Mouse (Mus musculus): ENCODE data around the gene Gaa. TPM values are rescaled to one million over a fixed set of nuclear protein-coding genes. Genes with fewer than 3 reads are reported as not detected.

Gene Gaa
- total RNA-seq, 2 experiments from 2014 or later, result 5.5 to 10.6 TPM

- peak; percentile 95 for ATAC-seq (replicated peaks; ENCODE audit: low FRiP score, poor library complexity, severe bottlenecking)
These were observed 31.9 kb downstream of the Gaa start, which contains the start of gene Eif4a3 for GRCm38 (mm10) chr11:119299391-119300245. Eif4a3 (minus strand) TSS chr11:119300089.

GRCm38 (mm10) chr11:119300246-119300935 is 32.7 kb downstream of the Gaa start:
- ATAC-seq (replicated peaks; ENCODE audit: low FRiP score, poor library complexity, severe bottlenecking), result peak; percentile 78

GRCm38 (mm10) chr11:119300986-119301385 is 33.3 kb downstream of the Gaa start:
- ATAC-seq (replicated peaks; ENCODE audit: low FRiP score, poor library complexity, severe bottlenecking), result no peak

- ATAC-seq (replicated peaks; ENCODE audit: low FRiP score, poor library complexity, severe bottlenecking), result peak; percentile 54; the same call in 1 of the 2 replicates
These were observed 37.4 kb downstream of the Gaa start for GRCm38 (mm10) chr11:119304904-119305712.

- ATAC-seq (replicated peaks; ENCODE audit: low FRiP score, poor library complexity, severe bottlenecking), result no peak
These were observed 39.3 kb downstream of the Gaa start for GRCm38 (mm10) chr11:119306762-119307657.

DNA sequence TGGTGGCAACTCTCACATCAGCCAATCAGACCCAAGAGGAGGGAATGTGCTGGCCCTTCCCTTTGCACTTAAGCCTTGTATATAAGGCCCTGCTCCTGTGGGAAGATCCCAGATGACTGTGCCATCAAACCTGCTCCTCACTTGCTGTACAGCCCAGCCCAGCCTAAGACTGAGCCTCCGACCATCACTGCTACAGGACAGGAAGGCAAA is 39.9 kb downstream of the Gaa start, which contains the start of gene Card14:
Card14 (plus strand) TSS at position 111 of the 210 bp plus-strand sequence.
- no peak for ATAC-seq (replicated peaks; ENCODE audit: low FRiP score, poor library complexity, severe bottlenecking)

GRCm38 (mm10) chr11:119307916-119308315 is 40.2 kb downstream of the Gaa start:
- no peak for ATAC-seq (replicated peaks; ENCODE audit: low FRiP score, poor library complexity, severe bottlenecking)

GRCm38 (mm10) chr11:119310621-119311020 is 42.9 kb downstream of the Gaa start:
- no peak for ATAC-seq (replicated peaks; ENCODE audit: low FRiP score, poor library complexity, severe bottlenecking)

DNA sequence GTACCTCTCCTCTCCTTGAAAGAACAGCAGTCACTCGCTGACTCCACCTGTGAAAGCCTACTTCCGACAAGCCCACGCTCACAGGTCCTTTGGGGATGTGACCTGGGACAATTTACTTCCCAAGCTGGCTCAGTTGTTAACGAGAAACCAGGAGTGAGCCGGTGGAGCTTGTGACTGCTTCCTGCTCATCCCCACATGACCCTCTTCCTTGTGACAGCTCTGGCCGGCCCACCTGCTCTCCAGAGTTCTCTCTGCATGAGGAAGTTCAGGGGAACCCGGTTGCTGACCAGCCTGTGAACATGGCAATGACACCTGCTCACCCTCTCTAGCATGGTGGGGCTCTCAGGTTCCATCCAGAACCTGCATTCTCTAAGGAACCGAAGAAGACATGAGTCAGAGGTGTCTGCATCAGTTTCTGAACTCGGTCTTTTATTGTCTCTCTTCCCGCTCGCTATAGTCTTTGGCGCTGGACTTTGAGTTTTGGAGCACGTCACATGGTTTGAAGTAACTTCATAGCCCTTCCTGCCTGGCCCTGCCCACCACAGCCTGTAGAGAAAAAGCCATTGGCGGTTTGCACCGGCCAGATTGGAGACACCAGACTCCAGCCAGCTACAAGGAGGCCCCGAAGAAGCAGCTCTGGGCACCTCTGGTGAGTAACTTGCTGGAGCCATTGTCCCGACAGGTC is 46.7 kb downstream of the Gaa start:
- ATAC-seq (replicated peaks; ENCODE audit: low FRiP score, poor library complexity, severe bottlenecking), result no peak

DNA sequence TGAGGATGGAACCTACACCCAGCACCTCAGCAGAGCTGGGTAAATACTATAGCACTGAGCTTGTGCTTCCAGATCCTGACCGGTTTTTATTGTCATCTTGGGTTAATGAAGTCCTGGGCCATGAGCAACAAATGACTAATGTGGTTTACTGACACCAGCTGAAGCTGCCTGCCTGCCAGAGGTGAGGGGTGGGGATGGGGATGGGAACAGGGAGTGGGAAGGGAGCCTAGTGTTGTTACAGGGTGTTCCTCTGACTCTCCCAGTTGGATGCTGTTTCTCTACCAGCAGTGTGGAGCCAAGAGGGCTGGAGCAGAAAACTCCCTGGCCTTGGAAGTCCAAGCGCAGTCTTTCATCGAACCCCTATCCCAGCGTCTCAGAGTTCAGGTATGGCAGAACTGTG is 49.0 kb downstream of the Gaa start:
- ATAC-seq (replicated peaks; ENCODE audit: low FRiP score, poor library complexity, severe bottlenecking), result no peak

GRCm38 (mm10) chr11:119322521-119322920 is 54.8 kb downstream of the Gaa start:
- no peak for ATAC-seq (replicated peaks; ENCODE audit: low FRiP score, poor library complexity, severe bottlenecking)

GRCm38 (mm10) chr11:119325068-119325467 is 57.4 kb downstream of the Gaa start:
- no peak for ATAC-seq (replicated peaks; ENCODE audit: low FRiP score, poor library complexity, severe bottlenecking)

- ATAC-seq (replicated peaks; ENCODE audit: low FRiP score, poor library complexity, severe bottlenecking), result no peak
These were observed 62.9 kb downstream of the Gaa start for GRCm38 (mm10) chr11:119330592-119330991.

DNA sequence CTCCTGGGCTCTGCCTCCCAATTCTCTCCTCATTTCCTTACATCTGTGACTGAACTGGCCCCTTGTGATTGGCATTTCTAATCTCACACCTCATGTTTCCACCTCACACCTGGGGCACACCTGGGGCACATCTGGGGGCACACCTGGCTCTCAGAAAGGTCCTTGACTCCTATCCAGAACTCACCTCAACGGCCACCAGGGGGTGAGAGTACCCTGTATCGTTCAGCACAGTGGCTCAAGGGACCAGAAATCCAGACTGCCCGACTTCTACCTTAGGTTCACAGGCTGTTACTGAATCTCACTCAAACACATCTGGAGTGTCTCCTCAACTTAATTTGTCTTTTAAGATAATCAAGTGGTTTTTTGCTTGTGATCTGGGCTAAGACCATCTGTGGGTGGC is 64.3 kb downstream of the Gaa start:
- no peak for ATAC-seq (replicated peaks; ENCODE audit: low FRiP score, poor library complexity, severe bottlenecking)

Other genes starting within 250 kb of the Gaa start
- 0.19 and 0.42 TPM in 2 replicates for gene Cbx2, start 244.9 kb upstream of the Gaa start, total RNA-seq (2015; ENCODE audit: low replicate concordance)
- not detected in 2 replicates for gene Cbx2, start 244.9 kb upstream of the Gaa start, total RNA-seq (2017; ENCODE audit: low replicate concordance)
- gene Cbx8, start 226.9 kb upstream of the Gaa start, total RNA-seq (2015; ENCODE audit: low replicate concordance), result 0.38 and 0.42 TPM in 2 replicates
- gene Cbx8, start 226.9 kb upstream of the Gaa start, total RNA-seq (2017; ENCODE audit: low replicate concordance), result 0.70 and 1.4 TPM in 2 replicates
- 4.8 and 7.7 TPM in 2 replicates for gene Cbx4, start 181.7 kb upstream of the Gaa start, total RNA-seq (2015; ENCODE audit: low replicate concordance)
- 4.3 and 9.4 TPM in 2 replicates for gene Cbx4, start 181.7 kb upstream of the Gaa start, total RNA-seq (2017; ENCODE audit: low replicate concordance)
- gene Tbc1d16, start 39.4 kb upstream of the Gaa start, total RNA-seq (2015; ENCODE audit: low replicate concordance), result 0.38 TPM in 1 of 2 replicates, not detected in the other
- 0.09 and 0.42 TPM in 2 replicates for gene Tbc1d16, start 39.4 kb upstream of the Gaa start, total RNA-seq (2017; ENCODE audit: low replicate concordance)
- gene Ccdc40, start 39.3 kb upstream of the Gaa start, total RNA-seq (2015; ENCODE audit: low replicate concordance), result not detected in 2 replicates
- 0.56 and 1.5 TPM in 2 replicates for gene Ccdc40, start 39.3 kb upstream of the Gaa start, total RNA-seq (2017; ENCODE audit: low replicate concordance)
- gene Eif4a3, start 32.2 kb downstream of the Gaa start, total RNA-seq (2015; ENCODE audit: low replicate concordance), result 71.5 and 81.1 TPM in 2 replicates
- gene Eif4a3, start 32.2 kb downstream of the Gaa start, total RNA-seq (2017; ENCODE audit: low replicate concordance), result 44.6 and 45.7 TPM in 2 replicates
- not detected in 2 replicates for gene Card14, start 39.9 kb downstream of the Gaa start, total RNA-seq (2015; ENCODE audit: low replicate concordance)
- gene Card14, start 39.9 kb downstream of the Gaa start, total RNA-seq (2017; ENCODE audit: low replicate concordance), result not detected in 2 replicates
- gene Sgsh, start 87.6 kb downstream of the Gaa start, total RNA-seq (2015; ENCODE audit: low replicate concordance), result 0.77 and 4.2 TPM in 2 replicates
- gene Sgsh, start 87.6 kb downstream of the Gaa start, total RNA-seq (2017; ENCODE audit: low replicate concordance), result 1.5 and 3.2 TPM in 2 replicates
- gene Slc26a11, start 87.7 kb downstream of the Gaa start, total RNA-seq (2015; ENCODE audit: low replicate concordance), result not detected in 2 replicates
- 0.70 TPM in 1 of 2 replicates, not detected in the other for gene Slc26a11, start 87.7 kb downstream of the Gaa start, total RNA-seq (2017; ENCODE audit: low replicate concordance)
- 90.7 and 93.4 TPM in 2 replicates for gene Rnf213, start 125.2 kb downstream of the Gaa start, total RNA-seq (2015; ENCODE audit: low replicate concordance)
- gene Rnf213, start 125.2 kb downstream of the Gaa start, total RNA-seq (2017; ENCODE audit: low replicate concordance), result 77.5 and 79.4 TPM in 2 replicates
- gene Endov, start 223.5 kb downstream of the Gaa start, total RNA-seq (2015; ENCODE audit: low replicate concordance), result 2.9 and 3.1 TPM in 2 replicates
- gene Endov, start 223.5 kb downstream of the Gaa start, total RNA-seq (2017; ENCODE audit: low replicate concordance), result 3.8 and 4.8 TPM in 2 replicates

Data from erythroblast, adult 5-6 weeks (primary cell).